Mouse (Mus musculus) brain, embryonic 14.5 days (tissue): ENCODE measurements at regions not wholly inside any gene's neighbourhood (a gene's known extent, or its start where the extent isn't known, plus 50 kb on each side); places are given as distances from the start of the nearest gene placed in this dataset.
A peak's percentile ranks its signal among the peaks of the same experiment; 100 is the strongest.
"Not testable (repeated sequence)": the region's sequence is repeated elsewhere in the genome, so short reads cannot be mapped to it uniquely, and the experiment has no call there.

Experiments used
- DNase-seq: peaks from one replicate; pipeline ENCODE4 v3.0.0-alpha.2; 2011; ENCODE audit warnings: low read depth
- CTCF ChIP-seq: fragments of 200-500 bp; IDR thresholded peaks from 2 replicates; pipeline ENCODE4 v1.5.1; 2012; ENCODE audit warnings: inconsistent platforms, mild to moderate bottlenecking, moderate library complexity, borderline replicate concordance; ENCODE audit not compliant: insufficient read depth, insufficient read length; ENCODE audit errors: extremely low read depth
- POLR2A ChIP-seq: fragments of 200-500 bp; IDR thresholded peaks from 2 replicates; pipeline ENCODE4 v1.6.1; 2012; ENCODE audit warnings: mild to moderate bottlenecking, inconsistent platforms, borderline replicate concordance; ENCODE audit not compliant: poor library complexity, insufficient read depth, insufficient read length, severe bottlenecking; ENCODE audit errors: extremely low read depth

DNA sequence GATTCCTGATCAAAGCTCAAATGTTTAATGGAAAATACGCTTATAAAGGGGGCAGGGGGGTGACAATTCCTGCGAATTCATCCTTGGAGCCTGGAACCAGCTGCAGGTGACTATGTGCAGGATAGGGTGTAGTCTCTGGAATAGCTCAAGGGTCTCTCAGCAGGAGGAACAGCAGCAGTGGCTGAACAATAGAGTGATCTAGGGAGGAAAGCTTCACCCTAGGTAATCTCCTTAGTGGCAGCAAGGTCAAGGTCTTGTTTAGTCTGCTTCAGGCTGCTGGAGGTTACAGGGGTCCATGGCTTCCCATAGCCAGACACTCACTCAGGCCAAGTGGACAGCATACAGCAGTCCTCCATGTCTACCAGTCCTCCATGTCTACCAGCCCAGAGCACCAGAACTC is 301.3 kb downstream of the Gm8797 start:
- TF ChIP-seq POLR2A (no peak), CTCF (no peak)
- no peak for DNase-seq

- TF ChIP-seq CTCF, result no peak
- TF ChIP-seq POLR2A, result no peak
- DNase-seq, result peak; percentile 17
Observed at GRCm38 (mm10) chr3:6083855-6084254, 333.2 kb downstream of the Gm8797 start.

DNA sequence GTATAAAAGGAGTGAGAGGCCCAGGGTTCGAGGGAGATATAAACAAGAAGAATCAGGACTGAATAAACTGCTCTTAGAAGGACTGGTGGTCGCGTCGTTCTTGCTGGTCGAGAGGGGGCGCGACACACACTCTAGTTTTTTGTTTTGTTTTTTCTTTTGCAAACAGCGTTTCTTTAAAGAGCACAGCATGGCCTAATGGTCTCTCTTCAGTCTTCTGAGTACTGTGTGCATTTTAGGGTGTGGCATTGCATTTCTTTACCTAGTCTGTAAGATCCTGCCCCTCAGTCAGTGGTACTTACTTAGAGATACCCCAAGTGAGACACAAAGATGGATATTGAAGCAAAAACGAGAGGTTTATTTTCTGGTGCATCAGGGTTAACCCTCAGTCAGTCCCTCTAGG is 336.7 kb downstream of the Gm8797 start:
- no peak for DNase-seq
- TF ChIP-seq CTCF (no peak), POLR2A (no peak)

- DNase-seq, result no peak
- TF ChIP-seq POLR2A, result no peak
- no peak for TF ChIP-seq CTCF
Observed at GRCm38 (mm10) chr3:6093931-6094330, 343.3 kb downstream of the Gm8797 start.

DNA sequence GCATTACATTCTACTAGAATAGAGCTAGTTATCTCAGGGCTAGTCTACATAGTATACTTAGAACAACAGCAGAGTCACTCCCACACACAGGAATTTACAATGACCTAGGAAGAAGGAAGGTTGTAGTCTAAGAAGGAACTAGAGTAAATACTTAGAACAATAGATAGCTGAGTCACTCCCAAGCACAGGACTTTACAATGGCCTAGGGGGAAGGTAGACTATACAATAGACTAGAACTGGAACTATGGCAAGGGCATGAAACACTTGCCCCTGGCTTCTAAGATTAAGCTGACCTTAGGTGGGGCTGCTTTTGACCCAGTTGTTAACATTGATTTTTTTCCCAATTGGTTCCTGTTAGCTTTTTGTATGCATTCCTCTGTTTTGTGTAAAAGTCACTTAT is 343.8 kb downstream of the Gm8797 start:
- not testable (repeated sequence) for DNase-seq

DNA sequence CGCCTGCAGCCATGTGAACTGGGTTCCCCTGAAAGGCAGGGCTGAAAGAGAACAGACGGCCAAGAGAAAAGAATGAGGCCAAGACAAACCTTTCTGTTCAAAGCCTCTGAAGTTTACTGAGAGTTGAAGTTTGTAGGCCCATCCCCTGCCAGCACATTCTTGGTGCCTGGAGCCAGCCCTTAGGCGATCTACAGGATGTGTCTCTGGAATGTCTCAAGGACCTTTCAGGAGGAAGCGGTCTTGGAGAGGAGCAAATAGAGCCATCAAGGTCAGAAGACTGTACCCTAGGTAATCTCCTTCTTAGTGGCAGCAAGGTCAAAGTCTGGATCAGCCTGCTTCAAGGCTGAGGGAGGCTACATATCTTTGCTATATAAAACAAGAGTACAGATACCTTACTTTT is 350.3 kb downstream of the Gm8797 start:
- no peak for TF ChIP-seq POLR2A
- no peak for TF ChIP-seq CTCF
- DNase-seq, result no peak

GRCm38 (mm10) chr3:6102866-6103265 is 352.3 kb downstream of the Gm8797 start:
- peak; percentile 75 for DNase-seq
- no peak for TF ChIP-seq CTCF
- TF ChIP-seq POLR2A, result no peak

GRCm38 (mm10) chr3:6106659-6107058 is 356.1 kb downstream of the Gm8797 start:
- TF ChIP-seq CTCF (peak; percentile 63; the same call in 1 of the 2 replicates), POLR2A (no peak)
- DNase-seq, result peak; percentile 90

- TF ChIP-seq POLR2A (no peak), CTCF (no peak)
- DNase-seq, result peak; percentile 26
Observed at GRCm38 (mm10) chr3:6107377-6108155, 357.0 kb downstream of the Gm8797 start.

GRCm38 (mm10) chr3:6118721-6119120 is 368.1 kb downstream of the Gm8797 start:
- peak; percentile 26 for DNase-seq
- TF ChIP-seq CTCF (no peak), POLR2A (no peak)

DNA sequence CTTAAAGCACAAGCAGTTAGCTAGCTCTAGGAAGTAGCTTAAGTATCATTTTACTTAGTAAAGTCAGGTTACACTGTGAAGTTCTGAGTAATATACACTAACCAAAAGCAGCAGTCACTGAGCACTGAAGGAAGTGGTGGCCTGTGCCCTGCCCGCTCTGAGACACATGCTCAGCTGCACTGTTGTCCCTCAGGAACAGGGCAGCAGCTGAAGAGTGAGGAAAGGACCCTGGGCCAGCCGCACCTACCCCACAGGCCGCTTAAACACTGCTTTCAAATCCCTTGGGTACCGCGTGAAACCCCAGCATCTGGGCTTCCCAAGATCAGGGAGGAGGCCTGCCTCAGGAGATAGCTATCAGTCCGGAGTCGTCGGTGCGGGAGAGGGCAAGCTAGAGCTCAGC is 385.1 kb downstream of the Gm8797 start:
- not testable (repeated sequence) for DNase-seq

DNA sequence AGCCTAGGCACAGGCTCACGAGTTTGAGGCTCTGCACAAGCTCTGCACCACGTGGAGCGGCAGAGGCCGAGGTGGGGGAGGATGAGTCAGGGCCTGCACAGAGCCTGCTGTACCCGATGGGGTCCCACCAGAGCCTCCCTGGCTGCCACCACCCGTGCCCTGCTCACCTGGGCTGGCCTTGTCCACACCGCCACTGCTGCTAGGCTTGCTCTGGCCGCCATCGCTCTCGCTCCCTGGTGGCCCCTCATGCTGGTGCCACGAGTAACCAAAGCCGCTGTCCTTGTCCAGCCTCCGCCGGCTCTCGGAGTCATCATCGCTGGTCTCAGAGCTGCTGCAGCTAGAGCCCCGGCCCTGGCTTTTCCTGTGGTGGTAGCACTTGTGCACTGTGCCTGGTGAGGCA is 386.8 kb downstream of the Gm8797 start:
- TF ChIP-seq CTCF (no peak), POLR2A (no peak)
- no peak for DNase-seq

DNA sequence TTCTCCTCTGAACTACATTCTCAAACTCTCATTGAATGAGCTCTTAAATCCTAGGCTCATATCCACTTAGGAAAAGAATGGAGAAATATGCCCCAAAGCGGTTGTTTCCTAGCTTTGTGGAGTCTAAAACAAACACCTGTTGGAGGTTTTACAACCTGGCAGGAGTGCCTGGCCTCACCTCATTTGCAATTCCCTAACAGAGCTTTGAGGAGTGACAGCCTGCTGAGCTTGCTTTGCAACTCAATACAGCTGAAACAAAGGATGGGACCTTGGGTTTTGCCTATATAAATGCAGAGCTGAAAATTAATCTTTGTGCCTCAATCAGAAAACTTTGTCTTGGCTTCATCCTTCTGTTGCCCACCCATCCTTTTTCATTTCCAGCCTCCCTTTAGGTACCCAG is 423.2 kb downstream of the Gm8797 start:
- no peak for DNase-seq
- TF ChIP-seq CTCF, result no peak
- no peak for TF ChIP-seq POLR2A

DNA sequence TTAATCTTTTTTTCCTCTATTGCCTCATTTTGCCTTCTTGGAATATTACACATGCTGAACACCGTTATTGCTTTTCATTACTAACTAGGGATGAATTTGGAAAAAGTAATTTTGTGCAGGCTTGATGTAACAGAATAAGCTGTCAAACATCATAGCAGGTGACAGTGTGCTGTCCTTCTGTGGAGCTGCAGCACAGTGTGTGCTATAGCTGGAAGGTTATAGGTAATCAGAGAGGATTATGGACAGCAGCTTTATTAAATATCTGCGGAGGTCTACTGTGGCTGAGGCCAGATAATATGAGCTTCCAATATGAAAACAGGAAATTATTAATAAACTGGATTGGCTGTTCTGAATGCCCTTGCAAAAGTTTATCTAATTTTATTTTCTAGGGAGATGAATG is 431.9 kb downstream of the Gm8797 start:
- TF ChIP-seq CTCF, result no peak
- TF ChIP-seq POLR2A, result no peak

More for the DNA sequence above, 431.9 kb downstream of the Gm8797 start:
- DNase-seq, result peak; percentile 13
